Mouse (Mus musculus): ENCODE measurements around the gene Ttbk1. TPM values are rescaled to one million over a fixed set of nuclear protein-coding genes. Genes with fewer than 3 reads are reported as not detected.

Ttbk1 gene
- polyA plus RNA-seq, 1 experiment from 2014 or later: 0.13 TPM

GRCm38 (mm10) chr17:46486995-46487394 is 480 bp downstream of the Ttbk1 start:
- peak overlapping the region; percentile 34 for H3K4me3 ChIP-seq (ENCODE audit: low read depth, low read length)
- H3K4me1 ChIP-seq (replicated peaks; ENCODE audit: control insufficient read depth, insufficient read depth): no peaks in the 10 kb centered on the region
- no peak for TF ChIP-seq CTCF (IDR thresholded peaks at IDR 0.05; ENCODE audit: low read depth)
- TF ChIP-seq EP300 (optimal IDR thresholded peaks at IDR 0.05): no peak
- ATAC-seq (ENCODE audit: low FRiP score, low TSS enrichment) (no peak), DNase-seq (ENCODE audit: low spot score) (no peak)
- no peaks in the 10 kb centered on the region for H3K36me3 ChIP-seq (ENCODE audit: control insufficient read depth, insufficient read depth, low read length)
- peaks cover 12% of the 10 kb centered on the region; the same call in 1 of the 2 replicates for H3K27me3 ChIP-seq (ENCODE audit: control insufficient read depth, insufficient read depth, low read length)
- no peaks in the 10 kb centered on the region for H3K9me3 ChIP-seq (ENCODE audit: control insufficient read depth, low read length)
- H3K9ac ChIP-seq (ENCODE audit: low read length): peak overlapping the region; percentile 35; the same call in 1 of the 2 replicates
- no peak overlapping the region for H3K27ac ChIP-seq (replicated peaks)
- peak overlapping the region; percentile 48 for H3K4me2 ChIP-seq (replicated peaks; ENCODE audit: low read depth)
- WGBS: 7% methylated on average over 14 of the region's 22 CpGs

- no peaks in the 10 kb centered on the region for H3K4me1 ChIP-seq (replicated peaks; ENCODE audit: control insufficient read depth, insufficient read depth)
- no peak overlapping the region for H3K4me3 ChIP-seq (ENCODE audit: low read depth, low read length)
- H3K4me2 ChIP-seq (replicated peaks; ENCODE audit: low read depth): no peak overlapping the region
- H3K27me3 ChIP-seq (ENCODE audit: control insufficient read depth, insufficient read depth, low read length): peaks cover 12% of the 10 kb centered on the region; the same call in 1 of the 2 replicates
- H3K27ac ChIP-seq (replicated peaks): no peak overlapping the region
- DNase-seq (ENCODE audit: low spot score) (no peak), ATAC-seq (ENCODE audit: low FRiP score, low TSS enrichment) (no peak)
- H3K9ac ChIP-seq (ENCODE audit: low read length): no peak overlapping the region
- H3K36me3 ChIP-seq (ENCODE audit: control insufficient read depth, insufficient read depth, low read length): no peaks in the 10 kb centered on the region
- no peaks in the 10 kb centered on the region for H3K9me3 ChIP-seq (ENCODE audit: control insufficient read depth, low read length)
- peak; percentile 28 for TF ChIP-seq CTCF (IDR thresholded peaks at IDR 0.05; ENCODE audit: low read depth)
- no peak for TF ChIP-seq EP300 (optimal IDR thresholded peaks at IDR 0.05)
- WGBS: 22% methylated on average over 6 of the region's 6 CpGs
Observed at GRCm38 (mm10) chr17:46484461-46484875, 3.0 kb downstream of the Ttbk1 start.

GRCm38 (mm10) chr17:46484021-46484431 is 3.4 kb downstream of the Ttbk1 start:
- no peak for TF ChIP-seq CTCF (IDR thresholded peaks at IDR 0.05; ENCODE audit: low read depth)
- TF ChIP-seq EP300 (optimal IDR thresholded peaks at IDR 0.05): no peak
- 5% methylated on average over 13 of the region's 13 CpGs for WGBS
- Histone ChIP-seq H3K36me3 (ENCODE audit: control insufficient read depth, insufficient read depth, low read length) (no peaks in the 10 kb centered on the region), H3K27me3 (ENCODE audit: control insufficient read depth, insufficient read depth, low read length) (peaks cover 12% of the 10 kb centered on the region; the same call in 1 of the 2 replicates), H3K9ac (ENCODE audit: low read length) (no peak overlapping the region), H3K4me2 (replicated peaks; ENCODE audit: low read depth) (peak overlapping the region; percentile 38), H3K4me1 (replicated peaks; ENCODE audit: control insufficient read depth, insufficient read depth) (no peaks in the 10 kb centered on the region), H3K27ac (replicated peaks) (no peak overlapping the region), H3K9me3 (ENCODE audit: control insufficient read depth, low read length) (no peaks in the 10 kb centered on the region), H3K4me3 (ENCODE audit: low read depth, low read length) (peak overlapping the region; percentile 22)
- ATAC-seq (ENCODE audit: low FRiP score, low TSS enrichment) (peak; percentile 31; the same call in 1 of the 2 replicates), DNase-seq (ENCODE audit: low spot score) (no peak)

GRCm38 (mm10) chr17:46483561-46484001 is 3.9 kb downstream of the Ttbk1 start:
- Histone ChIP-seq H3K36me3 (ENCODE audit: control insufficient read depth, insufficient read depth, low read length) (no peaks in the 10 kb centered on the region), H3K9ac (ENCODE audit: low read length) (no peak overlapping the region), H3K27ac (replicated peaks) (no peak overlapping the region), H3K4me2 (replicated peaks; ENCODE audit: low read depth) (peak overlapping the region; percentile 38), H3K9me3 (ENCODE audit: control insufficient read depth, low read length) (no peaks in the 10 kb centered on the region), H3K27me3 (ENCODE audit: control insufficient read depth, insufficient read depth, low read length) (peaks cover 12% of the 10 kb centered on the region; the same call in 1 of the 2 replicates), H3K4me3 (ENCODE audit: low read depth, low read length) (peak overlapping the region; percentile 22), H3K4me1 (replicated peaks; ENCODE audit: control insufficient read depth, insufficient read depth) (no peaks in the 10 kb centered on the region)
- peak; percentile 50 for ATAC-seq (ENCODE audit: low FRiP score, low TSS enrichment)
- DNase-seq (ENCODE audit: low spot score): peak; percentile 56
- no peak for TF ChIP-seq EP300 (optimal IDR thresholded peaks at IDR 0.05)
- TF ChIP-seq CTCF (IDR thresholded peaks at IDR 0.05; ENCODE audit: low read depth): no peak
- WGBS: under 1% methylated on average over 16 of the region's 16 CpGs

- no peak for TF ChIP-seq CTCF (IDR thresholded peaks at IDR 0.05; ENCODE audit: low read depth)
- TF ChIP-seq EP300 (optimal IDR thresholded peaks at IDR 0.05): no peak
- 81% methylated on average over 15 of the region's 15 CpGs for WGBS
- Histone ChIP-seq H3K4me1 (replicated peaks; ENCODE audit: control insufficient read depth, insufficient read depth) (no peaks in the 10 kb centered on the region), H3K4me2 (replicated peaks; ENCODE audit: low read depth) (no peak overlapping the region), H3K9me3 (ENCODE audit: control insufficient read depth, low read length) (no peaks in the 10 kb centered on the region), H3K9ac (ENCODE audit: low read length) (no peak overlapping the region), H3K27ac (replicated peaks) (no peak overlapping the region), H3K4me3 (ENCODE audit: low read depth, low read length) (no peak overlapping the region), H3K27me3 (ENCODE audit: control insufficient read depth, insufficient read depth, low read length) (no peaks in the 10 kb centered on the region), H3K36me3 (ENCODE audit: control insufficient read depth, insufficient read depth, low read length) (no peaks in the 10 kb centered on the region)
- ATAC-seq (ENCODE audit: low FRiP score, low TSS enrichment): no peak
- no peak for DNase-seq (ENCODE audit: low spot score)
Observed at GRCm38 (mm10) chr17:46477286-46477685, 10.2 kb downstream of the Ttbk1 start.

GRCm38 (mm10) chr17:46476601-46477000 is 10.9 kb downstream of the Ttbk1 start:
- no peaks in the 10 kb centered on the region for H3K36me3 ChIP-seq (ENCODE audit: control insufficient read depth, insufficient read depth, low read length)
- TF ChIP-seq EP300 (optimal IDR thresholded peaks at IDR 0.05) (no peak), CTCF (IDR thresholded peaks at IDR 0.05; ENCODE audit: low read depth) (no peak)
- no peaks in the 10 kb centered on the region for H3K9me3 ChIP-seq (ENCODE audit: control insufficient read depth, low read length)
- no peak overlapping the region for H3K4me2 ChIP-seq (replicated peaks; ENCODE audit: low read depth)
- H3K9ac ChIP-seq (ENCODE audit: low read length): no peak overlapping the region
- no peak overlapping the region for H3K4me3 ChIP-seq (ENCODE audit: low read depth, low read length)
- no peak for ATAC-seq (ENCODE audit: low FRiP score, low TSS enrichment)
- WGBS: 61% methylated on average over 8 of the region's 8 CpGs
- DNase-seq (ENCODE audit: low spot score): no peak
- H3K4me1 ChIP-seq (replicated peaks; ENCODE audit: control insufficient read depth, insufficient read depth): no peaks in the 10 kb centered on the region
- no peaks in the 10 kb centered on the region for H3K27me3 ChIP-seq (ENCODE audit: control insufficient read depth, insufficient read depth, low read length)
- H3K27ac ChIP-seq (replicated peaks): no peak overlapping the region
